Mouse (Mus musculus) lung, postnatal 0 days (tissue): ENCODE measurements at regions not wholly inside any gene's neighbourhood (a gene's known extent, or its start where the extent isn't known, plus 50 kb on each side); places are given as distances from the start of the nearest gene placed in this dataset.

Experiments used
- ATAC-seq: fragments of 200-750 bp; cut with Nextera tagmentation; 2 replicates; pipeline ENCODE4 v1.8.0; 2017; ENCODE audit warnings: moderate library complexity
- DNase-seq: peaks from one replicate; pipeline ENCODE4 v3.0.0-alpha.2; 2016; ENCODE audit warnings: low spot score
- H3K27ac ChIP-seq: fragments of 300-500 bp; sonication (generic); 2 replicates; pipeline ENCODE4 v1.5.1; 2014; ENCODE audit warnings: antibody characterized with exemption, mild to moderate bottlenecking, low read length, mixed read lengths
- H3K27me3 ChIP-seq: fragments of 300-500 bp; sonication (generic); replicated peaks from 2 replicates; pipeline ENCODE4 v1.6.1; 2014; ENCODE audit warnings: low read length, mixed read lengths; ENCODE audit not compliant: insufficient read depth
- H3K36me3 ChIP-seq: fragments of 300-500 bp; sonication (generic); 2 replicates; pipeline ENCODE4 v1.6.1; 2014; ENCODE audit warnings: low read length, mixed read lengths; ENCODE audit not compliant: insufficient read depth
- H3K4me1 ChIP-seq: fragments of 300-500 bp; sonication (generic); 2 replicates; pipeline ENCODE4 v1.6.1; 2014; ENCODE audit warnings: antibody characterized with exemption, low read depth, low read length, mixed read lengths; ENCODE audit not compliant: insufficient read depth
- H3K4me2 ChIP-seq: fragments of 300-500 bp; sonication (generic); replicated peaks from 2 replicates; pipeline ENCODE4 v1.6.1; 2014; ENCODE audit warnings: low read depth, mild to moderate bottlenecking, low read length, moderate library complexity, mixed read lengths
- H3K4me3 ChIP-seq: fragments of 300-500 bp; sonication (generic); 2 replicates; pipeline ENCODE4 v1.5.1; 2014; ENCODE audit warnings: low read depth, low read length
- H3K9ac ChIP-seq: fragments of 300-500 bp; sonication (generic); replicated peaks from 2 replicates; pipeline ENCODE4 v1.6.1; 2014; ENCODE audit warnings: low read depth, mild to moderate bottlenecking
- H3K9me3 ChIP-seq: fragments of 300-500 bp; sonication (generic); 2 replicates; pipeline ENCODE4 v1.6.1; 2016; ENCODE audit warnings: low read length, mixed read lengths
- CTCF ChIP-seq: IDR thresholded peaks from 2 replicates; pipeline ENCODE4 v1.5.1; 2016; ENCODE audit warnings: antibody characterized with exemption, mild to moderate bottlenecking
- EP300 ChIP-seq: IDR thresholded peaks from 2 replicates; pipeline ENCODE4 v1.6.1; 2016; ENCODE audit warnings: antibody characterized with exemption, mild to moderate bottlenecking, control low read depth
- WGBS: fragments of 180-500 bp; shearing (Covaris S2); extraction: QIAGEN DNeasy Blood & Tissue Kit; methylation state at CpG from one replicate; pipeline ENCODE4 v1.1.7; 2014; 5-methylcytosine and 5-hydroxymethylcytosine counted together

DNA sequence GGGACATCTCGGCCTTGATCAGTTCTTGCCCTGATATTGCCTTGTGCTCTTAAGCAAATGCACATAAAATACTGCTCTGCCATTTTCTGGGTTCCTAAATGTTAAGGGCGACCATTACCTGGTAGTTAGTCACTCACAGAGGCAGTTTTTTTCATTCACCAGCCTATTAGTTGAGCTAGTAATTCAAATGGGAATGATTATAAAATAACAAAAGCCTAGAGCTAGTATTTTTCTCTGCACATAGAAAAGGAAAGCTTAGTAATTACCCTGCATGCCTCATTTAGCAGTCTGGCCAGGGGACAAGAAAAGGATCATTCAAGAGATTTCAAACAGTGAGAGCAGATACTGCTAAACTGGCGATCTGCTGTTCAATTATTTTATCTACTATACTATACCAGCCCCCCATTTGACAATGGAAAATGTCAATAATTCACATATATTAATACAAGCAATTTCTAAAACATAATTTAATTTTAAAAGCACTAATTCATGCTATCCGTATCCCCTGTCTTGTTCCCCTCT, 645.1 kb downstream of the Pdha2 start:
- Histone ChIP-seq H3K9me3 (no peaks in the 10 kb centered on the region), H3K4me2 (no peak overlapping the region), H3K27ac (no peak overlapping the region), H3K4me1 (no peaks in the 10 kb centered on the region), H3K9ac (no peak overlapping the region), H3K4me3 (no peak overlapping the region), H3K36me3 (no peaks in the 10 kb centered on the region), H3K27me3 (no peaks in the 10 kb centered on the region)
- ATAC-seq (no peak), DNase-seq (no peak)
- WGBS = 80% methylated on average over 4 of the region's 4 CpGs
- TF ChIP-seq EP300 = no peak
- no peak for TF ChIP-seq CTCF

DNA sequence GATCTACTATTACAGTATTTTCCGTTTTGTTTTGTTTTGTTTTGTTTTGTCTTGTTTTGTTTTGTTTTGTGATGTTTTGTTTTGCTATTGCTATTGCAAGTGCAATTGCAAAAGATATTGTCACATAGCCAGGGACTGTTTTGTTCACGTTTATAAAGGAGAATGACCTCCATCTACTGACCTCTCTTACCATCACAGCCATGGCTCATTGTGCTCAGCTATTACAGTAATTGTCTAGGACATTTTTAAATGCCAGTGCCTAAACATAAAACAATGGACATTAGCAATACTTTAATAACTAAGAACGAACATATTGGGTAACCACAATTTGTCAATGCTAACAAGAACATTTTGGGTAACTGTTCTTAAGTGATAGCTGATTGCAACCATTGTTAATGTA, 657.4 kb downstream of the Pdha2 start:
- ATAC-seq = no peak
- WGBS = 45% methylated on average over 3 of the region's 3 CpGs
- DNase-seq = peak; percentile 8
- H3K4me2 ChIP-seq = no peak overlapping the region
- TF ChIP-seq EP300 (no peak), CTCF (no peak)
- no peaks in the 10 kb centered on the region for H3K4me1 ChIP-seq
- no peak overlapping the region for H3K4me3 ChIP-seq
- no peak overlapping the region for H3K27ac ChIP-seq
- no peaks in the 10 kb centered on the region for H3K36me3 ChIP-seq
- no peaks in the 10 kb centered on the region for H3K9me3 ChIP-seq
- no peaks in the 10 kb centered on the region for H3K27me3 ChIP-seq
- no peak overlapping the region for H3K9ac ChIP-seq

DNA sequence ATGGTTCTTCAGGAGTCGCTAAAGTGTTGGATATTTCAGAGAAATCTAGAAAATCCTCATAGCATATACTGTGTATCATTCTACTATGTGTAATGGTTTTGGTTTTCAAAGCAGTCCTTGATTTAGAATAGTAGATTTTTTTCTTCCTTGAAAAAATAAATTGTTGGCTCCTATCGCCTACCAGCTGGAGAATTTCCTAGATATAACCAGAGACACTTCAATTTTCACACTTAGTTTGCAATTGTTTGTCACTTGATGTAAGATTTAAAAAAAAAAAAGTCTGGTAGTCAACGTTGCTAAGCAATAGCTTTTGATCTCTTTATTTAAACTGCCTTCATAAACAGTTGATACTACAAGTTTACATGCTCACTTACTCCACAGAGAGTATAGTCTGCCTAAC, 663.7 kb downstream of the Pdha2 start:
- 54% methylated on average over 3 of the region's 3 CpGs for WGBS
- no peaks in the 10 kb centered on the region for H3K4me1 ChIP-seq
- no peak for TF ChIP-seq EP300
- no peak for TF ChIP-seq CTCF

DNA sequence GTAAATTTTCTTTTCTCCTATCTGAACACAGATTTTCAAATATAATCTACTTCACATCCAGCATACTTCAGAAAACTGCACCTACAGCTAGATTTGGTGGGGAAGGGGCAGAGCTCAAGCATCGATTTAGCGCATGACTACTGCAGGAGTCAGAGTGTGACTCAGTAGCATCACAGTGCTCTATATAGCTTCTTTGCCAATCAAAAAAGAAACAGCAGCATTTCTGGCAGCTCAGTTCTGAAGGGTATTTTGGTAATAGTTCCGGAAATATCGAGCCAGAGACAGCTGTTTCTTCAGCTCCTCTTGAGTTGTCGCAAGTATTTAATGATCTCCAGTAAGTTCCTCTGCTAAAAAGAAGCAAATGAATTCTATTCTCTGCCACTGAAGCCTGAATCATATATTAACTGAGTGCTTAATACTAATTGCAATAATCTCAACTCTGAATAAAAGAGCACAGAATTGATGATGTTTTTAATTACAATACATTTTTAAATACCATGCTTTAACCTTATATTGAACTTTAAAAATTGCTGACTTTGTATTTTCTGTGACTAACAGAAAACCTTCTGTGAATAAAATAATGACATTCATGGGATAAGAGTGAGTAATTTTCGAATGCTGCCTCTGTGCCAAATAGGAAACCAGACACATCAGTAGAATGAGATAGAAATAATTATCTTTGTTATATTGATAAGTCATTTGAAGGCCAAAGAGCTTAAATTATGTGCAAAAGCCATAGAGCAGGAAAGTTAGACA, 680.2 kb downstream of the Pdha2 start:
- DNase-seq (peak; percentile 42), ATAC-seq (no peak)
- Histone ChIP-seq H3K4me1 (no peaks in the 10 kb centered on the region), H3K4me3 (no peak overlapping the region), H3K9ac (no peak overlapping the region), H3K27me3 (no peaks in the 10 kb centered on the region), H3K9me3 (no peaks in the 10 kb centered on the region), H3K27ac (no peak overlapping the region), H3K36me3 (no peaks in the 10 kb centered on the region), H3K4me2 (no peak overlapping the region)
- TF ChIP-seq CTCF (no peak), EP300 (no peak)
- WGBS = 75% methylated on average over 6 of the region's 6 CpGs

More for the DNA sequence above, 663.7 kb downstream of the Pdha2 start:
- H3K9ac ChIP-seq = no peak overlapping the region
- no peak overlapping the region for H3K4me3 ChIP-seq
- no peak overlapping the region for H3K4me2 ChIP-seq
- peak; percentile 26 for DNase-seq
- ATAC-seq = no peak
- H3K36me3 ChIP-seq = no peaks in the 10 kb centered on the region
- H3K27me3 ChIP-seq = no peaks in the 10 kb centered on the region
- H3K27ac ChIP-seq = no peak overlapping the region
- H3K9me3 ChIP-seq = no peaks in the 10 kb centered on the region

DNA sequence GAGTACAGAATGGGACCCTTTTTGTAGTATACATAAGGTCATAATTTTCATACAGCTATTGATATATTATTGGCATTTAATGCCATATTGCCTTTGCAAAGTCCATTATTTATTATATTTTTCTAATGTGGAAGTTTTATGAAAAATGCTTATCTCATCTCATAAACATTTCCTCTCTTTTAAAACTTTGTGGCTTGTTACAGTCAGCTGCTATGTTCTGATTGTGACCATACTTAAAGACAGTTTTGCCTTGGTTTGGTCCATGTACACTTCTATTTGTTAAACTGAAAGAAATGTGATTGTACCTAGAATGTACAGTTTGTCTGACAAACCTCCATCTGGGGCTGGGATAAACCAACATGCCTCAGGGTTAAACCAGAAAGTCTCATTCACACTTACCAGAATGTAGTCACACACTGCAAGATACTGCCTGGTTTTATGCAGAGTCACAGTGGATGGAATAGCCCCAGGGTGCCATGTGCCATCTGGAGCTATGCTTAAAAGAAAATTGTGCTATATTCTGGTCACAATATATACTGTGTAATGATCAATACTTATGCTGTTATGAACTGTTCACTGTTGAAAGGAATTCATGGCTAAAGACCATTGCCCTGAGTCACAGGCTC, 690.4 kb downstream of the Pdha2 start:
- H3K36me3 ChIP-seq = no peaks in the 10 kb centered on the region

DNA sequence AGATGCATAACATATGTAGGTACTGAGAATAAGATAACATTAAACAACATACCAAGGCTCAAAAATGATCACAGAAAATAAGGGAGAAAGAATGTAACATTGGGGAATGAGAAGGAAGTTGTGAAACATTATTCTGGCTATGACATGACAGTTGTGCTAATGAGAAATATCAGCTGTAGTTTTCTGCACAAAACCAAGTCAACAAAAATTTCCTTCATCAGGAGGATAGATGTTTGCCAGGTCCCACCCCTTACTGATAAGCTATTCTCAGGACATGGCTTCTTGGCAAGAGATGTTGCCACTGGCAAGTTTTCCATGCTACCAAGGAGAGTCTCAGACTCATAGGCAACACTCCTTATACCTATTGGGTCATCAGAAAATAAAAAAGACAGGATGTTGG, 701.3 kb downstream of the Pdha2 start:
- Histone ChIP-seq H3K9me3 (no peaks in the 10 kb centered on the region), H3K27me3 (no peaks in the 10 kb centered on the region), H3K9ac (no peak overlapping the region), H3K36me3 (no peaks in the 10 kb centered on the region), H3K4me1 (no peaks in the 10 kb centered on the region), H3K4me3 (no peak overlapping the region), H3K4me2 (no peak overlapping the region), H3K27ac (no peak overlapping the region)
- DNase-seq (peak; percentile 73), ATAC-seq (peak; percentile 69)
- TF ChIP-seq EP300 (peak; percentile 56; the same call in 1 of the 2 replicates), CTCF (no peak)

More for the DNA sequence above, 690.4 kb downstream of the Pdha2 start:
- Histone ChIP-seq H3K27ac (no peak overlapping the region), H3K9ac (no peak overlapping the region), H3K4me2 (no peak overlapping the region), H3K4me1 (no peaks in the 10 kb centered on the region), H3K9me3 (no peaks in the 10 kb centered on the region), H3K27me3 (no peaks in the 10 kb centered on the region), H3K4me3 (no peak overlapping the region)
- no peak for ATAC-seq
- no peak for DNase-seq
- TF ChIP-seq CTCF = no peak
- no peak for TF ChIP-seq EP300
